Mouse (Mus musculus) forebrain, embryonic 14.5 days (tissue): ENCODE data around the gene Myadml2. TPM values are rescaled to one million over a fixed set of nuclear protein-coding genes. Genes with fewer than 3 reads are reported as not detected.
A peak's percentile ranks its signal among the peaks of the same experiment; 100 is the strongest.

Source experiments
- ATAC-seq: fragments of 200-750 bp; cut with Nextera tagmentation; 2 replicates; pipeline ENCODE4 v1.8.0; 2017; ENCODE audit warnings: mild to moderate bottlenecking, moderate library complexity
- DNase-seq: peaks from one replicate; pipeline ENCODE4 v3.0.0-alpha.2; 2015; ENCODE audit warnings: low spot score
- H3K27ac ChIP-seq: fragments of 300-500 bp; sonication (generic); 2 replicates; pipeline ENCODE4 v1.5.1; 2014; ENCODE audit warnings: low read depth, mild to moderate bottlenecking, control low read depth, low read length, moderate library complexity
- H3K27me3 ChIP-seq: fragments of 300-500 bp; sonication (generic); replicated peaks from 2 replicates; pipeline ENCODE4 v1.6.1; 2014; ENCODE audit warnings: low read length, control low read depth, mixed read lengths; ENCODE audit not compliant: control insufficient read depth, insufficient read depth
- H3K36me3 ChIP-seq: fragments of 300-500 bp; sonication (generic); 2 replicates; pipeline ENCODE4 v1.6.1; 2014; ENCODE audit warnings: low read length, control low read depth; ENCODE audit not compliant: control insufficient read depth, insufficient read depth
- H3K4me1 ChIP-seq: fragments of 300-500 bp; sonication (generic); 2 replicates; pipeline ENCODE4 v1.6.1; 2014; ENCODE audit warnings: antibody characterized with exemption, low read length, control low read depth; ENCODE audit not compliant: control insufficient read depth, insufficient read depth
- H3K4me2 ChIP-seq: fragments of 300-500 bp; sonication (generic); 2 replicates; pipeline ENCODE4 v1.6.1; 2014; ENCODE audit warnings: mild to moderate bottlenecking, control low read depth, low read length
- H3K4me3 ChIP-seq: fragments of 300-500 bp; sonication (generic); 2 replicates; pipeline ENCODE4 v1.5.1; 2014; ENCODE audit warnings: low read depth, low read length, control low read depth
- H3K9ac ChIP-seq: fragments of 300-500 bp; sonication (generic); 2 replicates; pipeline ENCODE4 v1.6.1; 2014; ENCODE audit warnings: mild to moderate bottlenecking, low read length, control low read depth, moderate library complexity
- H3K9me3 ChIP-seq: fragments of 300-500 bp; sonication (generic); replicated peaks from 2 replicates; pipeline ENCODE4 v1.6.1; 2016; ENCODE audit warnings: low read length, control low read depth, mixed read lengths; ENCODE audit not compliant: control insufficient read depth
- WGBS: fragments of 180-500 bp; shearing (Covaris S2); extraction: QIAGEN DNeasy Blood & Tissue Kit; methylation state at CpG from one replicate; pipeline ENCODE4 v1.1.7; 2014; 5-methylcytosine and 5-hydroxymethylcytosine counted together
- microRNA-seq: library from miRNA; unstranded; fragments of <30 nt; microRNA quantifications from one replicate; pipeline ENCODE4, GENCODE M21; 2016
- polyA plus RNA-seq: library from polyadenylated mRNA; unstranded; fragments of >200 nt; fragmentation: Nextera tagmentation; extraction: Ambion mirVana; gene quantifications from 2 replicates; pipeline ENCODE4 v1.2.1, GENCODE M21; 2014

Myadml2 gene
- polyA plus RNA-seq, 1 experiment from 2014 or later, result 0.38 TPM

- H3K4me1 ChIP-seq, result peaks cover 16% of the 10 kb centered on the region
- H3K27me3 ChIP-seq, result no peaks in the 10 kb centered on the region
- peak within 1 kb of the TSS; percentile 86 for H3K27ac ChIP-seq
- no peaks in the 10 kb centered on the region for H3K9me3 ChIP-seq
- under 1% methylated on average over 88 of the region's 88 CpGs for WGBS
- ATAC-seq, result peak; percentile 99
- peak within 1 kb of the TSS; percentile 97 for H3K4me3 ChIP-seq
- peak within 1 kb of the TSS; percentile 98 for H3K9ac ChIP-seq
- peak; percentile 98 for DNase-seq
- peak within 1 kb of the TSS; percentile 87 for H3K4me2 ChIP-seq
- peaks cover 58% of the 10 kb centered on the region for H3K36me3 ChIP-seq
These were observed 49.5 kb downstream of the Myadml2 start, which contains the start of the genes Alyref and Anapc11 for GRCm38 (mm10) chr11:120598283-120598989. Gene Alyref, minus strand, starts transcription at chr11:120598365. Gene Anapc11, plus strand, starts transcription at chr11:120598421.

DNA sequence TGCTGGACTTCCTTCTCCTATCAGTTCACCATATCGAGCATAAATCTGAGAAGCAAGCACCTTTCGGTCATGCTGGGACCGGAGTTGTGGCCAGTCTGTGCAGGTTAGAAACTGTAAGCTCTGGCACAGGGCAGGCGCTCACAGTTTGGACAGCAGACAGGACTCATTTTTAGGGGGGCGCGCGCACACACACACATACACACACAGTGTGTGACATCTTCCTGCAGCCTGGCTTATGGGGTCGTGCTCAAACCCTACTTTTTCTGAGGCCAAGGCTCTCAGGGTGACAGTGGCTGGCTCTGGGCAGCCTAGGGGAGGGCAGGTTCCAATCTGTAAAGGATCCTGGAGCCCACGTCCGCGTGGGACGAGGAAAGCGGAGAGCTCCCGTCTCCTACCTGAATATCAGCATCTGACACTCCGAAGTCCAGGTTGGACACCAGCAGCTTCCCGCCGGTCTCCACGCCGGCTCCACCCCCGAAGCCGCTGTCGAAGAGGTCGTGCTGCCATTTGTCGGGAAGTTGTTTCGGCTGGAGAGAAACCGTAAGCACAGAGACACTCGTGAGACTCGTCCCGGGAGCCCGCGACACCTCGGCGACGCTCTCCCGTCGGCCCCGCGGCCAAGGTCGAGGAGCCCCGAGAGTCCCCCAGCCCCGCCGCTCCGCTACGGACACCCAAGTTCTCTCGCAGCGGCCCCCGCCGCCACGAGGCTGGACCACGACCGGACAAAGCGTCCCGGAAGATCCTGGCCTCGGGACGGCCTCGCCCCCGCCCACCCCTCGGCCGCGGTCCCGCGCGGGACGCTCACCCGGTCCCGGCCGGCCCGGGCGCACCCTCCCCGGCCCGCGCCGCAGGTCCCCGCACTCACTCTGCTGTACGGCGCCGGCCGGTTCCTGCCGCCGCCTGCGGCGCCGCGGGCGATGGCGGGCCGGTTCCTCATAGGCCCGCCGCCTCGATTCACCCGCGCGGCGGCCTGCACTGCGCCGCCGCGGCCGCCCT is 50.4 kb downstream of the Myadml2 start:
- Histone ChIP-seq H3K4me2 (peak overlapping the region; percentile 72), H3K36me3 (peaks cover 58% of the 10 kb centered on the region), H3K27me3 (no peaks in the 10 kb centered on the region), H3K27ac (peak overlapping the region; percentile 86), H3K9me3 (no peaks in the 10 kb centered on the region), H3K4me1 (peaks cover 16% of the 10 kb centered on the region), H3K4me3 (peak overlapping the region; percentile 97), H3K9ac (peak overlapping the region; percentile 98)
- no peak for DNase-seq
- ATAC-seq, result peak; percentile 65
- WGBS, result 6% methylated on average over 77 of the region's 99 CpGs

Small RNA genes within 50 kb of the gene (microRNA-seq; reads per million reads assigned to microRNA genes)
- gene Mir6936, result 1.2 reads per million

Other genes with a start within 250 kb of the Myadml2 start
- gene Nploc4, start 210.4 kb downstream of the Myadml2 start, polyA plus RNA-seq, result 29.9 and 30.8 TPM in 2 replicates
- gene Tspan10, start 205.5 kb downstream of the Myadml2 start, polyA plus RNA-seq, result not detected in 2 replicates
- not detected in 2 replicates for gene Pde6g, start 194.7 kb downstream of the Myadml2 start, polyA plus RNA-seq
- gene Oxld1, start 190.1 kb downstream of the Myadml2 start, polyA plus RNA-seq, result 11.6 and 15.3 TPM in 2 replicates
- gene Ccdc137, start 190.0 kb downstream of the Myadml2 start, polyA plus RNA-seq, result 18.6 and 18.8 TPM in 2 replicates
- gene Arl16, start 180.6 kb downstream of the Myadml2 start, polyA plus RNA-seq, result 37.4 and 43.9 TPM in 2 replicates
- gene Mrpl12, start 163.5 kb downstream of the Myadml2 start, polyA plus RNA-seq, result 143 and 155 TPM in 2 replicates
- gene Slc25a10, start 156.3 kb downstream of the Myadml2 start, polyA plus RNA-seq, result 29.7 and 31.6 TPM in 2 replicates
- gene Gcgr, start 117.5 kb downstream of the Myadml2 start, polyA plus RNA-seq, result 0.14 TPM in 1 of 2 replicates, not detected in the other
- gene Mcrip1, start 98.4 kb downstream of the Myadml2 start, polyA plus RNA-seq, result 291 and 313 TPM in 2 replicates
- not detected in 2 replicates for gene Ppp1r27, start 97.0 kb downstream of the Myadml2 start, polyA plus RNA-seq
- gene P4hb, start 74.9 kb downstream of the Myadml2 start, polyA plus RNA-seq, result 325 and 332 TPM in 2 replicates
- gene Arhgdia, start 66.5 kb downstream of the Myadml2 start, polyA plus RNA-seq, result 449 and 481 TPM in 2 replicates
- 318 and 352 TPM in 2 replicates for gene Alyref, start 49.8 kb downstream of the Myadml2 start, polyA plus RNA-seq
- gene Anapc11, start 49.7 kb downstream of the Myadml2 start, polyA plus RNA-seq, result 237 and 281 TPM in 2 replicates
- gene Npb, start 39.7 kb downstream of the Myadml2 start, polyA plus RNA-seq, result 0.46 and 0.98 TPM in 2 replicates
- gene Pcyt2, start 30.2 kb downstream of the Myadml2 start, polyA plus RNA-seq, result 113 and 134 TPM in 2 replicates
- gene Sirt7, start 22.9 kb downstream of the Myadml2 start, polyA plus RNA-seq, result 30.4 and 40.8 TPM in 2 replicates
- 20.0 and 23.6 TPM in 2 replicates for gene Mafg, start 14.6 kb downstream of the Myadml2 start, polyA plus RNA-seq
- 33.6 and 33.9 TPM in 2 replicates for gene Pycr1, start 4.4 kb downstream of the Myadml2 start, polyA plus RNA-seq
- 0.36 and 0.61 TPM in 2 replicates for gene Notum, start 13.0 kb upstream of the Myadml2 start, polyA plus RNA-seq
- gene Aspscr1, start 24.8 kb upstream of the Myadml2 start, polyA plus RNA-seq, result 129 TPM in 2 replicates
- 108 and 140 TPM in 2 replicates for gene Cenpx, start 65.6 kb upstream of the Myadml2 start, polyA plus RNA-seq
- gene Lrrc45, start 65.8 kb upstream of the Myadml2 start, polyA plus RNA-seq, result 39.0 and 59.5 TPM in 2 replicates
- 110 and 119 TPM in 2 replicates for gene Rac3, start 73.3 kb upstream of the Myadml2 start, polyA plus RNA-seq
- gene Dcxr, start 79.1 kb upstream of the Myadml2 start, polyA plus RNA-seq, result 11.2 and 13.7 TPM in 2 replicates
- 0.98 and 1.1 TPM in 2 replicates for gene Cbr2, start 84.0 kb upstream of the Myadml2 start, polyA plus RNA-seq
- 3.8 and 3.9 TPM in 2 replicates for gene Hmga1b, start 114.6 kb upstream of the Myadml2 start, polyA plus RNA-seq
- gene Rfng, start 136.0 kb upstream of the Myadml2 start, polyA plus RNA-seq, result 39.4 and 64.8 TPM in 2 replicates
- 348 and 350 TPM in 2 replicates for gene Gps1, start 136.1 kb upstream of the Myadml2 start, polyA plus RNA-seq
- gene Dus1l, start 148.2 kb upstream of the Myadml2 start, polyA plus RNA-seq, result 53.5 and 58.6 TPM in 2 replicates
- 84.2 and 102 TPM in 2 replicates for gene Fasn, start 176.4 kb upstream of the Myadml2 start, polyA plus RNA-seq